Mouse (Mus musculus): Measurements from ENCODE around the gene Fam133b. TPM values are rescaled to one million over a fixed set of nuclear protein-coding genes. Genes with fewer than 3 reads are reported as not detected.
"Not testable (repeated sequence)": the region's sequence is repeated elsewhere in the genome, so short reads cannot be mapped to it uniquely, and the experiment has no call there.

Gene Fam133b
- polyA plus RNA-seq, 1 experiment from 2014 or later = 25.1 TPM

DNA sequence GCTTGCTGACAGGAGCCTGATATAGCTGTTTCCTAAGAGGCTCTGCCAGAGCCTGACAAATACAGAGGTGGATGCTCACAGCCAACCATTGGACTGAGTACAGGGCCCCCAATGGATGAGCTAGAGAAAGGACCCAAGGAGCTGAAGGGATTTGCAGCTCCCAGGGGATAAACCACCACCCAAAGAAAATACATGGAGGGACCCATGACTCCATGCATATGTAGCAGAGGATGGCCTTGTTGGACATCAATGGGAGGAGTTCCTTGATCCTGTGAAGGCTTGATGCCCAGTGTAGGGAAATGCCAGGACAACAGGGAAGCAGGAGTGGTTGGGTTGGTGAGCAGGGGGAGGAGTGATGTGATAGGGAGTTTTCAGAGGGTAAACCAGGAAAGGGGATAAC lies 11.6 kb upstream of the Fam133b start:
- not testable (repeated sequence) for H3K4me3 ChIP-seq (ENCODE audit: low read depth, low read length); H3K9ac ChIP-seq (ENCODE audit: low read depth, low read length); H3K4me2 ChIP-seq; ATAC-seq (replicated peaks; ENCODE audit: insufficient number of reproducible peaks, low FRiP score, low TSS enrichment); H3K4me1 ChIP-seq (ENCODE audit: control insufficient read depth, insufficient read depth, low read length); H3K9me3 ChIP-seq (replicated peaks; ENCODE audit: control insufficient read depth, low read length); H3K27me3 ChIP-seq (ENCODE audit: control insufficient read depth, insufficient read depth, low read length); H3K36me3 ChIP-seq (ENCODE audit: control insufficient read depth, insufficient read depth, low read length); H3K27ac ChIP-seq (ENCODE audit: low read depth, low read length)

DNA sequence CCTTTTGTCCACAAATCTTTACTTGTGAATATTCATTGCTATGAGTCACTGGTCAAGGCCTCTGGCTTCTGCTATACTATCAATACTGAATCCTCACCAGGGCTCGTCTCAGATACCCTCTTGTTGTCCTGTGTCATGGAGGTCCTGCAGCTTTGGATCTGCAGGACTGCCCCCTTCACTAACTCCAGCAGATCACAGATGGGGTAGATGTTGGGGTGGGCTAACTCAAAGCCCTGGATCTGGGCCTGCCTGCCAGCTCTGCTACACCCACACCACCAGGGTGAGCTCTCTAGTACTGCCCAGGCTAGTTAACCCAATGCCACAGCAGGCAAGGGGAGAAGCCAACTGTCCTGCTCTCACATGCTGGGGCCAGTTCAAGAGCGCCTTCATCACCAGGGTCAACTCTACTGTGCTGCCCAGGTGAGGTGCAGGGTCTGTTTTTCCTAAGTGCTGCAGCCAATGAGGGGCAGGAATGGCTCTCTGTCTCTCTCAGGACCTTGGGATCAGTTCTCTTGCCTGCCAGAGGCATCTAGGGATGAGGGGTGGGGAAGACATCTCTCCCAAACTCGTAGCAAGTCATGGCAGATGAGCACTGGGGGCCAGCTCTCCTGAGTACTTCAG lies 6.9 kb upstream of the Fam133b start:
- Histone ChIP-seq H3K4me1 (ENCODE audit: control insufficient read depth, insufficient read depth, low read length) (no peaks in the 10 kb centered on the region), H3K4me3 (ENCODE audit: low read depth, low read length) (no peak overlapping the region), H3K9me3 (replicated peaks; ENCODE audit: control insufficient read depth, low read length) (no peaks in the 10 kb centered on the region), H3K9ac (ENCODE audit: low read depth, low read length) (no peak overlapping the region), H3K36me3 (ENCODE audit: control insufficient read depth, insufficient read depth, low read length) (no peaks in the 10 kb centered on the region), H3K27ac (ENCODE audit: low read depth, low read length) (no peak overlapping the region), H3K27me3 (ENCODE audit: control insufficient read depth, insufficient read depth, low read length) (no peaks in the 10 kb centered on the region), H3K4me2 (no peak overlapping the region)
- 53% methylated on average over 3 of the region's 3 CpGs for WGBS (ENCODE audit: insufficient replicate concordance)
- no peak for ATAC-seq (replicated peaks; ENCODE audit: insufficient number of reproducible peaks, low FRiP score, low TSS enrichment)

DNA sequence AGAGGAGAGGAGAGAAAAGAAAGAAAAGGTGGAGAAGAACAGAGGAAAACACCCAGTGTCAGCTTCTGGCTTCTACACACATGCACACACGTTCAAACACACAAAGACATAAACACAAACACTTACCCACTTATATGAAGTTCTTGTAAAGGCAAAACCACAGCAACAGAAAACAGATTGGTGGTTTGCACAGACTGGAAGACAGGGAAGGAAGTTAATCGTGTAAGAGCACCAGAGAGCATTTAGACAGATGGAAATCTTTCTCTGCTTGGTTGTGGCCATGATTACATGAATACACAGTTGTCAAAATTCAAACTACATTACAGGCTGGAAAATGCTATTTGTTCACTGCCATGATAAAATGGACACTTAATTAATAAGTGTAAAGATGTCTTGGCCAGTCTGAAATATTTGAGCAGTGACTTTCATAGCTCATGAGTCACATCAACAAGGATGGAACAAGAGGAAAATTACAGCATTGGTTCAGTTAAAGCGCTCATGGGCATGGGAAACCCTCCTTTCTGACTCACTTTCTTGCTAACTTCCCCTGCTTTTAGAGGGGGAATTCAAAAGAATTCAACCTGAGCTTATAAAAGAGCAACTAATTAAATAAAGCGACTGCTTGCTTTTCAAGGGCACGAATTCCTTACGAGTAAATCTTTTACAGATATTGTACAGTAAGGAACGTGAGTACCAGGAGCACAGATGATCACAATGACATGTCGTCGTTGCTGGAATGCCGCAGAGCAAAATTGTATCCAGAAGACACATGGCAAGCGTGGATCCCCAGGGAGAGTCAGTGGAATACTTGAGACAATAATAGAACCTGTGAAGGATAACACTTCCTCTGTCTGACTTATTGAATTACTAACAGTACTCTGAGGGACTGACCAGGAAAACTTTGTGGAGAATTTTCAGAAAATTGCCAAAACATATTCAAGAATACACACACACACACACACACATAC lies 4.8 kb upstream of the Fam133b start:
- no peaks in the 10 kb centered on the region for H3K4me1 ChIP-seq (ENCODE audit: control insufficient read depth, insufficient read depth, low read length)
- no peak for ATAC-seq (replicated peaks; ENCODE audit: insufficient number of reproducible peaks, low FRiP score, low TSS enrichment)
- no peak overlapping the region for H3K27ac ChIP-seq (ENCODE audit: low read depth, low read length)
- H3K27me3 ChIP-seq (ENCODE audit: control insufficient read depth, insufficient read depth, low read length) = no peaks in the 10 kb centered on the region
- no peak overlapping the region for H3K9ac ChIP-seq (ENCODE audit: low read depth, low read length)
- no peaks in the 10 kb centered on the region for H3K9me3 ChIP-seq (replicated peaks; ENCODE audit: control insufficient read depth, low read length)
- H3K36me3 ChIP-seq (ENCODE audit: control insufficient read depth, insufficient read depth, low read length) = no peaks in the 10 kb centered on the region
- WGBS (ENCODE audit: insufficient replicate concordance) = 64% methylated on average over 11 of the region's 11 CpGs
- H3K4me3 ChIP-seq (ENCODE audit: low read depth, low read length) = no peak overlapping the region
- no peak overlapping the region for H3K4me2 ChIP-seq

DNA sequence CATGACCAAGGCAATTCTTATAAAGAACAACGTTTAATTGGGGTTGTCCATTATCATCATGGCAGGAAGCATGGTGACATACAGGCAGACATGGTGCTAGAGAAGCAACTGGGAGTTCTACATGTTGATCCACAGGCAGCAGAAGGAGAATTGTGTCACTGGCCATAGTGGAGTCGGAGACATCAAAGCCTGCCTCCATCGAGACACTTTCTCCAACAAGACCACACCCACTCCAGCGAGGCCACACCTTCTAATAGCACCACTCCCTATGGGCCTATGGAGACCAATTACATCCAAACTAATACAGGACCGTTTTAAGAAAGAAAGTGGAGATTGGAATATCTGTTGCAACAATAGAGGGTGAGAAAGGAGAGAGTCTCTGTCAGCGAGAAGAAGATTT lies 1.8 kb upstream of the Fam133b start:
- Histone ChIP-seq H3K9ac (ENCODE audit: low read depth, low read length) (no peak overlapping the region), H3K4me2 (no peak overlapping the region), H3K27ac (ENCODE audit: low read depth, low read length) (no peak overlapping the region), H3K27me3 (ENCODE audit: control insufficient read depth, insufficient read depth, low read length) (no peaks in the 10 kb centered on the region), H3K9me3 (replicated peaks; ENCODE audit: control insufficient read depth, low read length) (no peaks in the 10 kb centered on the region), H3K36me3 (ENCODE audit: control insufficient read depth, insufficient read depth, low read length) (peaks cover 4% of the 10 kb centered on the region; the same call in 1 of the 2 replicates), H3K4me1 (ENCODE audit: control insufficient read depth, insufficient read depth, low read length) (peaks cover 10% of the 10 kb centered on the region), H3K4me3 (ENCODE audit: low read depth, low read length) (no peak overlapping the region)
- WGBS (ENCODE audit: insufficient replicate concordance) = 69% methylated on average over 6 of the region's 6 CpGs
- no peak for ATAC-seq (replicated peaks; ENCODE audit: insufficient number of reproducible peaks, low FRiP score, low TSS enrichment)

DNA sequence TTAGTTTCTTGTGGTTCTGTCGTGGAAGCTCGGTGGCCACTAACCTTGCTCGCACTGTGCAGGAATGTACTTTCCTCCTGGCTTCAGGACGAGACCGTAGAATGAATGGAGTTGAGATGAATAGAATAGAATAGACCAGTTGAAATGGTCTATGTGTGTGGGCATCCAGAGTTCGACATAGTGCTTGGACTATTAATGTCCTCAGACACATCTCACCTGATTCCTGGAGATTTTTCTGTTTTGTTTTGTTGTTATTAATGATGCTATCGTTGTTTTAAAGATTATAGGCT lies 792 bp downstream of the Fam133b start:
- Histone ChIP-seq H3K4me3 (ENCODE audit: low read depth, low read length) (peak overlapping the region; percentile 68), H3K4me2 (peak overlapping the region; percentile 91), H3K9ac (ENCODE audit: low read depth, low read length) (peak overlapping the region; percentile 95), H3K36me3 (ENCODE audit: control insufficient read depth, insufficient read depth, low read length) (peaks cover 6% of the 10 kb centered on the region; the same call in 1 of the 2 replicates), H3K27me3 (ENCODE audit: control insufficient read depth, insufficient read depth, low read length) (no peaks in the 10 kb centered on the region), H3K27ac (ENCODE audit: low read depth, low read length) (no peak overlapping the region), H3K4me1 (ENCODE audit: control insufficient read depth, insufficient read depth, low read length) (peaks cover 10% of the 10 kb centered on the region), H3K9me3 (replicated peaks; ENCODE audit: control insufficient read depth, low read length) (no peaks in the 10 kb centered on the region)
- WGBS (ENCODE audit: insufficient replicate concordance) = 8% methylated on average over 7 of the region's 7 CpGs
- ATAC-seq (replicated peaks; ENCODE audit: insufficient number of reproducible peaks, low FRiP score, low TSS enrichment) = no peak; the same call in 1 of the 2 replicates

DNA sequence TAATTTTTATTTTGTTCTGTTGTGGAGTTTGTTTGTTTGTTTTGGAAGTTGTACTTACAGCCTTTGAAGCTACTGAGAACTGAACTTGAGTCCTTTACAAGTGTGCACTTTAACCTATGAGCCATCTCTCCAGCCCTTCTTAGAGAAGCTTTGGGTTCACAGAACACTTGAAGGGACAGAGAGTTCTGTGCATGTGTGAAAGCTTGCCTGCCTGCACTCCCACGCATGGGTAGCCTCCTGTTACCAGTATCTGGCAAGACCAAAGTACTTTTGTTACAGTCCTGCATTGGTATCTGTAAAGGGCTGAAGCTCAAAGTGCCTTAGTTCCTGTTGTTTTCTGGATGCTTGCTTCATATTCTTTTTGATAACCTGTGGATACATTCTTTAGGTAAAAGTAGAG lies 2.6 kb downstream of the Fam133b start:
- Histone ChIP-seq H3K4me1 (ENCODE audit: control insufficient read depth, insufficient read depth, low read length) (peaks cover 10% of the 10 kb centered on the region), H3K9me3 (replicated peaks; ENCODE audit: control insufficient read depth, low read length) (no peaks in the 10 kb centered on the region), H3K4me3 (ENCODE audit: low read depth, low read length) (no peak overlapping the region), H3K27ac (ENCODE audit: low read depth, low read length) (no peak overlapping the region), H3K4me2 (no peak overlapping the region), H3K27me3 (ENCODE audit: control insufficient read depth, insufficient read depth, low read length) (no peaks in the 10 kb centered on the region), H3K9ac (ENCODE audit: low read depth, low read length) (no peak overlapping the region), H3K36me3 (ENCODE audit: control insufficient read depth, insufficient read depth, low read length) (peaks cover 6% of the 10 kb centered on the region; the same call in 1 of the 2 replicates)
- WGBS (ENCODE audit: insufficient replicate concordance) = 81% methylated on average over 1 of the region's 1 CpGs
- ATAC-seq (replicated peaks; ENCODE audit: insufficient number of reproducible peaks, low FRiP score, low TSS enrichment) = no peak

DNA sequence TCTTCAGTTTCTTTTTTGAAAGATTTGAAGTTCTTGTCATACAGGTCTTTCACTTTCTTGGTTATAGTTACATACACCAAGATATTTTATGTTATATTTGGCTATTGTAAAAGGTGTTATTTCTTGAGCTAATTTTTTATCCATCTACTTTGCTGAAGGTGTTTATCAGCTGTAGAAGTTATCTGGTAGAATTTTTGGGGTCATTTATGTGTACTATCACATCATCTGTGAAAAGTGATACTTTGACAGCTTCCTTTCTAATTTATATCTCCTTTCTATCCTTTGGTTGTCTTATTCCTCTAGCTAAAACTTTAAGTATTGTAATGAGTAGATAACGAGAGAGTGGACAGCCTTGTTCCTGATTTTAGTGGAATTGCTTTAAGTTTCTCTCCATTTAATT lies 7.8 kb downstream of the Fam133b start:
- Histone ChIP-seq H3K36me3 (ENCODE audit: control insufficient read depth, insufficient read depth, low read length) (peaks cover 8% of the 10 kb centered on the region; the same call in 1 of the 2 replicates), H3K4me2 (no peak overlapping the region), H3K9ac (ENCODE audit: low read depth, low read length) (no peak overlapping the region), H3K4me1 (ENCODE audit: control insufficient read depth, insufficient read depth, low read length) (no peaks in the 10 kb centered on the region), H3K9me3 (replicated peaks; ENCODE audit: control insufficient read depth, low read length) (no peaks in the 10 kb centered on the region), H3K27ac (ENCODE audit: low read depth, low read length) (no peak overlapping the region), H3K4me3 (ENCODE audit: low read depth, low read length) (no peak overlapping the region), H3K27me3 (ENCODE audit: control insufficient read depth, insufficient read depth, low read length) (no peaks in the 10 kb centered on the region)
- no peak for ATAC-seq (replicated peaks; ENCODE audit: insufficient number of reproducible peaks, low FRiP score, low TSS enrichment)
- 86% methylated on average over 1 of the region's 1 CpGs for WGBS (ENCODE audit: insufficient replicate concordance)

DNA sequence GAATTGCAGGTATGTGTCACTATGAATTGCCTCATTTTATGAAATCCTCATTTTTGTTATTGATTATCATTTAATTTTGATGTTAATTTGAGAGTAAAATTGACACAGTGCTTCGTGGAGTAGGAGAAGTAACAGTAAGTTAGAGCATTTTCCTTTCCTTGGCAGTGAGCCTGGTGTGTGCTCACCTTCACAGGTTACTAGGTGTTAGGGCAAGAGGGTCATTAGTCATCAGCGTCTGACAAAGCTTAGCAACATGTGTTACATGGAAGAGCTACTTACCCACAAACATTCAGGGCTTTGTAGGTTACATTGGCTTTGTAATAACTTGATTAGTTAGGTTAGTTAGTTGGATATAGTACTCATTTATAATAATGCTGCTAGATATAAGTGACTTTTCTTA lies 10.6 kb downstream of the Fam133b start:
- WGBS (ENCODE audit: insufficient replicate concordance) = 87% methylated on average over 2 of the region's 2 CpGs

More for the DNA sequence above, 10.6 kb downstream of the Fam133b start:
- Histone ChIP-seq H3K4me3 (ENCODE audit: low read depth, low read length) (no peak overlapping the region), H3K27me3 (ENCODE audit: control insufficient read depth, insufficient read depth, low read length) (no peaks in the 10 kb centered on the region), H3K9ac (ENCODE audit: low read depth, low read length) (no peak overlapping the region), H3K27ac (ENCODE audit: low read depth, low read length) (no peak overlapping the region), H3K36me3 (ENCODE audit: control insufficient read depth, insufficient read depth, low read length) (peaks cover 6% of the 10 kb centered on the region; the same call in 1 of the 2 replicates), H3K4me2 (no peak overlapping the region), H3K4me1 (ENCODE audit: control insufficient read depth, insufficient read depth, low read length) (no peaks in the 10 kb centered on the region), H3K9me3 (replicated peaks; ENCODE audit: control insufficient read depth, low read length) (no peaks in the 10 kb centered on the region)
- no peak for ATAC-seq (replicated peaks; ENCODE audit: insufficient number of reproducible peaks, low FRiP score, low TSS enrichment)
